Mouse (Mus musculus): Measurements from ENCODE around the gene Bcl2l15.
"Not testable (repeated sequence)": the region's sequence is repeated elsewhere in the genome, so short reads cannot be mapped to it uniquely, and the experiment has no call there.

DNA sequence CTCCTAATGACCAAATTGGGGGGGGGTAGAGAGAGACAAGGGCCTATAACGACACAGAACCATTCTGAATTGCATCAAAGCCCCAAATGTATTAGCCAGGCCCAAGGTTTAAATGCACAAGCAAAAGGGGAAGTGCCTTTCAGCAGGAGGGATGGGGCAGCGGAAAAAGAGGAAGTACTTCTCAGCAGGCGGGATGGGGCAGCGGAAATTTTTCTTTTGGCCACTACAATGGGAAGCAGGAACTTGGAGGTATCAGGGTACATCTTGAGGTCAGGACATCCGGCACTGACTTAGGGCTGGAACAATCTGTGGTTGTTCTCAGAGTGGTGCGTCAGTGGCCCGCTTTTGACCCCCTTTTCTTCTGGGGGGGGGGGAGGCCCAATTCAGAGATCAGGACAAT lies 8.5 kb downstream of the Bcl2l15 start:
- not testable (repeated sequence) for TF ChIP-seq POLR2A (IDR thresholded peaks at IDR 0.05; ENCODE audit: borderline replicate concordance, insufficient read depth, low read length); CTCF (IDR thresholded peaks at IDR 0.05; ENCODE audit: borderline replicate concordance, insufficient read depth, low read depth, low read length)

Data from cerebellum, adult 2 months (tissue).